In genomic region chr9:66510944-66511343, GRCm38 (mm10) we compare ENCODE assay signal across 8 mouse cellular contexts. TPM values are rescaled to one million over a fixed set of nuclear protein-coding genes. Genes with fewer than 3 reads are reported as not detected.
DNase-seq lines count a peak whose midpoint lies in the region; ATAC-seq lines count a peak whose summit lies in the region.

No protein-coding gene starts in this region.

- DNase-seq in layer of hippocampus, adult 11-12 months (ENCODE audit: low spot score): peak; percentile 20
- DNase-seq in layer of hippocampus, postnatal 25 days (ENCODE audit: extremely low spot score in 1 of 2, low spot score in 1 of 2): no peak
- peak; percentile 33 for DNase-seq in R1 (ENCODE audit: low read depth, low spot score)
- DNase-seq in kidney, postnatal 10 days: peak; percentile 45
- peak; percentile 38 for DNase-seq in neural tube, embryonic 10.5 days (ENCODE audit: extremely low spot score, low spot score)
- DNase-seq in right cerebral cortex, adult 2 months (ENCODE audit: low spot score in 2 of 2): no peak

- peak overlapping the region; percentile 98 for H3K4me2 ChIP-seq in forebrain, embryonic 12.5 days

- H3K36me3 ChIP-seq in forebrain, embryonic 12.5 days (replicated peaks): peaks cover 51% of the 10 kb centered on the region

- H3K27me3 ChIP-seq in forebrain, embryonic 12.5 days: no peaks in the 10 kb centered on the region

- no peaks in the 10 kb centered on the region for H3K9me3 ChIP-seq in forebrain, embryonic 12.5 days

- H3K4me3 ChIP-seq in forebrain, embryonic 12.5 days (replicated peaks): peak overlapping the region; percentile 59

- H3K4me1 ChIP-seq in forebrain, embryonic 12.5 days: peaks cover 38% of the 10 kb centered on the region

- H3K9ac ChIP-seq in forebrain, embryonic 12.5 days: peak overlapping the region; percentile 74

- ATAC-seq in forebrain, embryonic 12.5 days (ENCODE audit: low FRiP score): no peak
- no peak for ATAC-seq in erythroid progenitor cell, adult 5-6 weeks (replicated peaks; ENCODE audit: low FRiP score, poor library complexity, severe bottlenecking)

- H3K27ac ChIP-seq in forebrain, embryonic 12.5 days: peak overlapping the region; percentile 97

- WGBS in forebrain, embryonic 12.5 days: 0% methylated on average over 2 of the region's 2 CpGs

RNA-seq across cellular contexts. Expression of gene Fbxl22, which starts 3.4 kb away (rescaled TPM):
- total RNA-seq in layer of hippocampus, postnatal 25 days (2021): under 1 TPM; 0.23 to 0.25 TPM
- polyA plus RNA-seq in forebrain, embryonic 12.5 days (2016; fragmentation: Nextera tagmentation; extraction: Ambion mirVana): 2.4 TPM in 2 replicates
- not detected in 2 replicates for total RNA-seq in erythroid progenitor cell, adult 5-6 weeks (2015; ENCODE audit: low replicate concordance)
- total RNA-seq in erythroid progenitor cell, adult 5-6 weeks (2017; ENCODE audit: low replicate concordance): 0.08 and 2.1 TPM in 2 replicates

Comparison
In these comparisons a context has a peak if more than half of its experiments do, and no peak if none do; other contexts are left out.
1. DNase-seq: peak in layer of hippocampus, adult 11-12 months (single experiment), R1 (single experiment), kidney, postnatal 10 days (single experiment) and neural tube, embryonic 10.5 days (single experiment); none in layer of hippocampus, postnatal 25 days (0 of 2) and right cerebral cortex, adult 2 months (0 of 2).